Comparison of ENCODE assay signal across 1 mouse cellular context in genomic region chr19:6076564-6077393, GRCm38 (mm10).
TF ChIP-seq lines count a peak whose summit lies in the region.

Gene Vps51, minus strand, starts transcription at chr19:6077231.

TF ChIP-seq in MEL, 35 proteins besides CTCF, POLR2A, EP300 and RAD21 (continued from another document):
- TF ChIP-seq CHD2 (IDR thresholded peaks at IDR 0.05; ENCODE audit: low read length), result peak; percentile 50; the same call in 1 of the 2 replicates
- TF ChIP-seq NRF1 (IDR thresholded peaks at IDR 0.05; ENCODE audit: insufficient read depth, low read depth, low read length, poor library complexity, severe bottlenecking), result no peak
- peak; percentile 78 for TF ChIP-seq TCF12 (IDR thresholded peaks at IDR 0.05; ENCODE audit: low read depth, low read length)
- 0 out of 2 replicates have a peak, but pooled peaks have one; percentile 2 for TF ChIP-seq ZC3H11A (IDR thresholded peaks at IDR 0.05; ENCODE audit: low read depth, low read length)
TF ChIP-seq in MEL: peak in this region for 24.
